Mouse (Mus musculus) heart, postnatal 0 days (tissue): ENCODE measurements around the gene Col11a2. TPM values are rescaled to one million over a fixed set of nuclear protein-coding genes. Genes with fewer than 3 reads are reported as not detected.
A peak's percentile ranks its signal among the peaks of the same experiment; 100 is the strongest.

ENCODE experiments used
- ATAC-seq: fragments of 200-750 bp; cut with Nextera tagmentation; 2 replicates; pipeline ENCODE4 v1.8.0; 2017; ENCODE audit warnings: low read depth, moderate number of reproducible peaks, moderate library complexity; ENCODE audit not compliant: insufficient read depth
- DNase-seq: peaks from one replicate; pipeline ENCODE4 v3.0.0-alpha.2; 2016; ENCODE audit warnings: low spot score
- H3K27ac ChIP-seq: fragments of 300-500 bp; sonication (generic); 2 replicates; pipeline ENCODE4 v1.5.1; 2014; ENCODE audit warnings: low read depth, mild to moderate bottlenecking
- H3K27me3 ChIP-seq: fragments of 300-500 bp; sonication (generic); 2 replicates; pipeline ENCODE4 v1.6.1; 2014; ENCODE audit warnings: low read length, mixed read lengths; ENCODE audit not compliant: control insufficient read depth, insufficient read depth
- H3K36me3 ChIP-seq: fragments of 300-500 bp; sonication (generic); replicated peaks from 2 replicates; pipeline ENCODE4 v1.6.1; 2014; ENCODE audit warnings: low read length, mixed read lengths; ENCODE audit not compliant: control insufficient read depth, insufficient read depth
- H3K4me1 ChIP-seq: fragments of 300-500 bp; sonication (generic); 2 replicates; pipeline ENCODE4 v1.6.1; 2014; ENCODE audit warnings: antibody characterized with exemption; ENCODE audit not compliant: control insufficient read depth, insufficient read depth
- H3K4me2 ChIP-seq: fragments of 300-500 bp; sonication (generic); 2 replicates; pipeline ENCODE4 v1.6.1; 2014; ENCODE audit warnings: low read depth, mild to moderate bottlenecking, low read length, moderate library complexity
- H3K4me3 ChIP-seq: fragments of 300-500 bp; sonication (generic); 2 replicates; pipeline ENCODE4 v1.5.1; 2014; ENCODE audit warnings: low read depth, low read length
- H3K9ac ChIP-seq: fragments of 300-500 bp; sonication (generic); replicated peaks from 2 replicates; pipeline ENCODE4 v1.6.1; 2014; ENCODE audit warnings: low read depth, low read length, mixed read lengths
- H3K9me3 ChIP-seq: fragments of 300-500 bp; sonication (generic); replicated peaks from 2 replicates; pipeline ENCODE4 v1.6.1; 2016; ENCODE audit warnings: low read length; ENCODE audit not compliant: control insufficient read depth
- CTCF ChIP-seq: IDR thresholded peaks from 2 replicates; pipeline ENCODE4 v1.5.1; 2016; ENCODE audit warnings: antibody characterized with exemption, control low read depth, low read depth
- EP300 ChIP-seq: IDR thresholded peaks from 2 replicates; pipeline ENCODE4 v1.6.1; 2016; ENCODE audit warnings: antibody characterized with exemption, low read depth
- WGBS: fragments of 180-500 bp; shearing (Covaris S2); extraction: QIAGEN DNeasy Blood & Tissue Kit; methylation state at CpG from one replicate; pipeline ENCODE4 v1.1.7; 2014; 5-methylcytosine and 5-hydroxymethylcytosine counted together
- polyA plus RNA-seq: library from polyadenylated mRNA; unstranded; fragments of >200 nt; fragmentation: Nextera tagmentation; extraction: Ambion mirVana; gene quantifications from 2 replicates; pipeline ENCODE4 v1.2.1, GENCODE M21; 2015
- total RNA-seq: library from RNA; depleted of rRNA; stranded (reverse); fragments of >200 nt; gene quantifications from 2 replicates; pipeline ENCODE4 v1.2.3, GENCODE M21; 2014; ENCODE audit warnings: low replicate concordance

Gene Col11a2
- total and polyA plus RNA-seq, 2 experiments from 2014 or later = 0.29 to 1.9 TPM

GRCm38 (mm10) chr17:34093199-34093874, 54.1 kb downstream of the Col11a2 start:
- no peak for TF ChIP-seq CTCF
- TF ChIP-seq EP300 = no peak
- H3K9ac ChIP-seq = no peak overlapping the region
- H3K36me3 ChIP-seq = no peaks in the 10 kb centered on the region
- no peak overlapping the region for H3K4me2 ChIP-seq
- DNase-seq (no peak), ATAC-seq (no peak)
- peaks cover 6% of the 10 kb centered on the region; the same call in 1 of the 2 replicates for H3K27me3 ChIP-seq
- no peaks in the 10 kb centered on the region for H3K9me3 ChIP-seq
- H3K4me3 ChIP-seq = no peak overlapping the region
- no peaks in the 10 kb centered on the region for H3K4me1 ChIP-seq
- no peak overlapping the region for H3K27ac ChIP-seq
- 26% methylated on average over 7 of the region's 7 CpGs for WGBS

- Histone ChIP-seq H3K27ac (no peak overlapping the region), H3K4me3 (no peak overlapping the region), H3K27me3 (peaks cover 6% of the 10 kb centered on the region; the same call in 1 of the 2 replicates), H3K4me1 (peaks cover 3% of the 10 kb centered on the region; the same call in 1 of the 2 replicates), H3K9me3 (no peaks in the 10 kb centered on the region), H3K4me2 (no peak overlapping the region), H3K9ac (no peak overlapping the region), H3K36me3 (no peaks in the 10 kb centered on the region)
- WGBS = 80% methylated on average over 27 of the region's 27 CpGs
- ATAC-seq (no peak), DNase-seq (no peak)
- TF ChIP-seq EP300 (no peak), CTCF (no peak)
Measured at GRCm38 (mm10) chr17:34094283-34095035, 55.2 kb downstream of the Col11a2 start.

- H3K9me3 ChIP-seq = no peaks in the 10 kb centered on the region
- no peak for TF ChIP-seq CTCF
- TF ChIP-seq EP300 = no peak
- peaks cover 3% of the 10 kb centered on the region; the same call in 1 of the 2 replicates for H3K4me1 ChIP-seq
- no peak overlapping the region for H3K27ac ChIP-seq
- H3K4me3 ChIP-seq = no peak overlapping the region
- DNase-seq = no peak
- no peak for ATAC-seq
- 60% methylated on average over 3 of the region's 3 CpGs for WGBS
- H3K9ac ChIP-seq = no peak overlapping the region
- peaks cover 6% of the 10 kb centered on the region; the same call in 1 of the 2 replicates for H3K27me3 ChIP-seq
- no peak overlapping the region for H3K4me2 ChIP-seq
- H3K36me3 ChIP-seq = no peaks in the 10 kb centered on the region
Measured at GRCm38 (mm10) chr17:34096497-34097010, 57.3 kb downstream of the Col11a2 start.

- peaks cover 6% of the 10 kb centered on the region; the same call in 1 of the 2 replicates for H3K27me3 ChIP-seq
Measured at GRCm38 (mm10) chr17:34097272-34097671, 58.0 kb downstream of the Col11a2 start.

GRCm38 (mm10) chr17:34098709-34099479, 59.7 kb downstream of the Col11a2 start:
- TF ChIP-seq CTCF = no peak
- TF ChIP-seq EP300 = no peak

More at GRCm38 (mm10) chr17:34097272-34097671, 58.0 kb downstream of the Col11a2 start:
- Histone ChIP-seq H3K36me3 (no peaks in the 10 kb centered on the region), H3K9me3 (no peaks in the 10 kb centered on the region), H3K4me2 (no peak overlapping the region), H3K9ac (no peak overlapping the region), H3K27ac (no peak overlapping the region), H3K4me1 (peaks cover 3% of the 10 kb centered on the region; the same call in 1 of the 2 replicates), H3K4me3 (no peak overlapping the region)
- DNase-seq (no peak), ATAC-seq (no peak)
- WGBS = 64% methylated on average over 5 of the region's 5 CpGs
- no peak for TF ChIP-seq CTCF
- TF ChIP-seq EP300 = no peak

More at GRCm38 (mm10) chr17:34098709-34099479, 59.7 kb downstream of the Col11a2 start:
- Histone ChIP-seq H3K9ac (no peak overlapping the region), H3K9me3 (no peaks in the 10 kb centered on the region), H3K4me1 (peaks cover 3% of the 10 kb centered on the region; the same call in 1 of the 2 replicates), H3K4me2 (no peak overlapping the region), H3K27me3 (peaks cover 6% of the 10 kb centered on the region; the same call in 1 of the 2 replicates), H3K27ac (0 out of 2 replicates have a peak overlapping the region, but pooled peaks have one; percentile 30), H3K4me3 (no peak overlapping the region), H3K36me3 (no peaks in the 10 kb centered on the region)
- ATAC-seq (no peak; the same call in 1 of the 2 replicates), DNase-seq (no peak)
- WGBS = 36% methylated on average over 10 of the region's 10 CpGs
